Mouse (Mus musculus) intestine, embryonic 16.5 days (tissue): ENCODE results near the gene Ltb4r2. TPM values are rescaled to one million over a fixed set of nuclear protein-coding genes. Genes with fewer than 3 reads are reported as not detected.

Experiments used
- ATAC-seq: fragments of 200-750 bp; cut with Nextera tagmentation; 2 replicates; pipeline ENCODE4 v1.8.0; 2017; ENCODE audit warnings: moderate TSS enrichment, moderate library complexity
- H3K27ac ChIP-seq: fragments of 300-500 bp; sonication (generic); 2 replicates; pipeline ENCODE4 v1.5.1; 2014; ENCODE audit warnings: mild to moderate bottlenecking, low read length
- H3K27me3 ChIP-seq: fragments of 300-500 bp; sonication (generic); replicated peaks from 2 replicates; pipeline ENCODE4 v1.6.1; 2014; ENCODE audit warnings: low read length, control low read depth, mixed read lengths; ENCODE audit not compliant: control insufficient read depth, insufficient read depth
- H3K36me3 ChIP-seq: fragments of 300-500 bp; sonication (generic); 2 replicates; pipeline ENCODE4 v1.6.1; 2014; ENCODE audit warnings: low read length, control low read depth; ENCODE audit not compliant: control insufficient read depth, insufficient read depth
- H3K4me1 ChIP-seq: fragments of 300-500 bp; sonication (generic); 2 replicates; pipeline ENCODE4 v1.6.1; 2014; ENCODE audit warnings: low read length, control low read depth, mixed read lengths; ENCODE audit not compliant: control insufficient read depth, insufficient read depth
- H3K4me2 ChIP-seq: fragments of 300-500 bp; sonication (generic); 2 replicates; pipeline ENCODE4 v1.6.1; 2014; ENCODE audit warnings: low read depth, low read length, control low read depth
- H3K4me3 ChIP-seq: fragments of 300-500 bp; sonication (generic); 2 replicates; pipeline ENCODE4 v1.5.1; 2014; ENCODE audit warnings: mild to moderate bottlenecking, low read length
- H3K9ac ChIP-seq: fragments of 300-500 bp; sonication (generic); 2 replicates; pipeline ENCODE4 v1.6.1; 2014; ENCODE audit warnings: low read depth, low read length
- H3K9me3 ChIP-seq: fragments of 300-500 bp; sonication (generic); 2 replicates; pipeline ENCODE4 v1.6.1; 2016; ENCODE audit warnings: low read length, control low read depth; ENCODE audit not compliant: control insufficient read depth
- WGBS: fragments of 180-500 bp; shearing (Covaris S2); extraction: QIAGEN DNeasy Blood & Tissue Kit; methylation state at CpG from one replicate; pipeline ENCODE4 v1.1.7; 2014; 5-methylcytosine and 5-hydroxymethylcytosine counted together
- polyA plus RNA-seq: library from polyadenylated mRNA; unstranded; fragments of >200 nt; fragmentation: Nextera tagmentation; extraction: Ambion mirVana; gene quantifications from 2 replicates; pipeline ENCODE4 v1.2.1, GENCODE M21; 2015

Ltb4r2 gene
- polyA plus RNA-seq: 0.35 and 0.82 TPM in 2 replicates

GRCm38 (mm10) chr14:55761163-55761562 is at the start of gene Ltb4r2:
TSS of gene Ltb4r2 (plus strand) at chr14:55761428.
- Histone ChIP-seq H3K36me3 (no peaks in the 10 kb centered on the region), H3K4me2 (peak within 1 kb of the TSS; percentile 100), H3K4me3 (peak within 1 kb of the TSS; percentile 66), H3K9me3 (no peaks in the 10 kb centered on the region), H3K27ac (peak within 1 kb of the TSS; percentile 1), H3K27me3 (peaks cover 16% of the 10 kb centered on the region), H3K4me1 (peaks cover 19% of the 10 kb centered on the region), H3K9ac (peak within 1 kb of the TSS; percentile 84)
- no peak for ATAC-seq
- WGBS: 75% methylated on average over 6 of the region's 6 CpGs

GRCm38 (mm10) chr14:55711786-55712185 is 49.4 kb upstream of the Ltb4r2 start:
- H3K4me3 ChIP-seq: no peak overlapping the region
- H3K27ac ChIP-seq: no peak overlapping the region
- no peaks in the 10 kb centered on the region for H3K36me3 ChIP-seq
- no peaks in the 10 kb centered on the region for H3K9me3 ChIP-seq
- H3K9ac ChIP-seq: no peak overlapping the region
- no peak for ATAC-seq
- H3K4me2 ChIP-seq: no peak overlapping the region
- no peaks in the 10 kb centered on the region for H3K27me3 ChIP-seq
- 80% methylated on average over 7 of the region's 7 CpGs for WGBS
- H3K4me1 ChIP-seq: peaks cover 21% of the 10 kb centered on the region

- Histone ChIP-seq H3K36me3 (0 out of 2 replicates have a peak, but pooled peaks cover under 1% of the 10 kb centered on the region), H3K4me3 (peak overlapping the region; percentile 40), H3K4me1 (peaks cover 21% of the 10 kb centered on the region), H3K4me2 (peak overlapping the region; percentile 77), H3K27me3 (no peaks in the 10 kb centered on the region), H3K9ac (peak overlapping the region; percentile 65), H3K9me3 (no peaks in the 10 kb centered on the region), H3K27ac (no peak overlapping the region)
- ATAC-seq: peak; percentile 69
- WGBS: 10% methylated on average over 25 of the region's 25 CpGs
Measured at GRCm38 (mm10) chr14:55713007-55713728, 48.1 kb upstream of the Ltb4r2 start.

- Histone ChIP-seq H3K27ac (no peak within 1 kb of the TSS), H3K27me3 (no peaks in the 10 kb centered on the region), H3K9me3 (no peaks in the 10 kb centered on the region), H3K36me3 (0 out of 2 replicates have a peak, but pooled peaks cover 2% of the 10 kb centered on the region), H3K4me2 (peak within 1 kb of the TSS; percentile 77), H3K4me3 (peak within 1 kb of the TSS; percentile 40), H3K4me1 (peaks cover 21% of the 10 kb centered on the region), H3K9ac (peak within 1 kb of the TSS; percentile 65)
- ATAC-seq: peak; percentile 21
- WGBS: 14% methylated on average over 4 of the region's 4 CpGs
Measured at GRCm38 (mm10) chr14:55713729-55714122, 47.5 kb upstream of the Ltb4r2 start, which contains the start of gene Tgm1. TSS of gene Tgm1 (minus strand) at chr14:55713926.

- Histone ChIP-seq H3K4me1 (peaks cover 21% of the 10 kb centered on the region), H3K4me3 (no peak overlapping the region), H3K4me2 (no peak overlapping the region), H3K36me3 (0 out of 2 replicates have a peak, but pooled peaks cover 2% of the 10 kb centered on the region), H3K27ac (no peak overlapping the region), H3K9ac (no peak overlapping the region), H3K27me3 (no peaks in the 10 kb centered on the region), H3K9me3 (no peaks in the 10 kb centered on the region)
- no peak for ATAC-seq
- WGBS: 22% methylated on average over 6 of the region's 6 CpGs
Measured at GRCm38 (mm10) chr14:55714893-55715292, 46.3 kb upstream of the Ltb4r2 start.

- Histone ChIP-seq H3K4me3 (no peak overlapping the region), H3K4me2 (no peak overlapping the region), H3K9me3 (no peaks in the 10 kb centered on the region), H3K27ac (no peak overlapping the region), H3K27me3 (no peaks in the 10 kb centered on the region), H3K4me1 (peaks cover 21% of the 10 kb centered on the region), H3K9ac (no peak overlapping the region), H3K36me3 (0 out of 2 replicates have a peak, but pooled peaks cover 2% of the 10 kb centered on the region)
- 93% methylated on average over 6 of the region's 6 CpGs for WGBS
- ATAC-seq: no peak
Measured at GRCm38 (mm10) chr14:55716271-55716670, 45.0 kb upstream of the Ltb4r2 start.

GRCm38 (mm10) chr14:55716884-55717283 is 44.3 kb upstream of the Ltb4r2 start:
- Histone ChIP-seq H3K4me3 (no peak overlapping the region), H3K27ac (no peak overlapping the region), H3K36me3 (0 out of 2 replicates have a peak, but pooled peaks cover 2% of the 10 kb centered on the region), H3K4me2 (no peak overlapping the region), H3K4me1 (peaks cover 21% of the 10 kb centered on the region), H3K9ac (no peak overlapping the region), H3K27me3 (no peaks in the 10 kb centered on the region), H3K9me3 (no peaks in the 10 kb centered on the region)
- WGBS: 78% methylated on average over 8 of the region's 8 CpGs
- ATAC-seq: no peak

GRCm38 (mm10) chr14:55719737-55720136 is 41.5 kb upstream of the Ltb4r2 start:
- Histone ChIP-seq H3K9ac (0 out of 2 replicates have a peak overlapping the region, but pooled peaks have one; percentile 5), H3K9me3 (no peaks in the 10 kb centered on the region), H3K27me3 (no peaks in the 10 kb centered on the region), H3K27ac (no peak overlapping the region), H3K4me3 (no peak overlapping the region), H3K4me2 (no peak overlapping the region), H3K36me3 (0 out of 2 replicates have a peak, but pooled peaks cover 2% of the 10 kb centered on the region), H3K4me1 (peaks cover 7% of the 10 kb centered on the region; the same call in 1 of the 2 replicates)
- WGBS: 87% methylated on average over 6 of the region's 6 CpGs
- ATAC-seq: no peak

GRCm38 (mm10) chr14:55720666-55721065 is 40.6 kb upstream of the Ltb4r2 start:
- H3K36me3 ChIP-seq: 0 out of 2 replicates have a peak, but pooled peaks cover 2% of the 10 kb centered on the region
- H3K9me3 ChIP-seq: no peaks in the 10 kb centered on the region
- H3K4me3 ChIP-seq: no peak overlapping the region
- H3K4me1 ChIP-seq: peaks cover 3% of the 10 kb centered on the region; the same call in 1 of the 2 replicates
- H3K4me2 ChIP-seq: no peak overlapping the region
- no peak for ATAC-seq
- H3K27ac ChIP-seq: no peak overlapping the region
- H3K27me3 ChIP-seq: no peaks in the 10 kb centered on the region
- H3K9ac ChIP-seq: no peak overlapping the region
- 90% methylated on average over 12 of the region's 12 CpGs for WGBS
